ENCODE assay signal across 17 mouse cellular contexts in genomic region chr3:18906210-18906609, GRCm38 (mm10).
DNase-seq lines count a peak whose midpoint lies in the region; ATAC-seq lines count a peak whose summit lies in the region.
"Had no signal": no experiment of that assay in that cellular context is flagged by ENCODE, and none has a peak within 500 bp of the region (broad histone marks: within the 10 kb centered on the region; RNA-seq: fewer than 3 reads in every experiment).

No protein-coding gene starts in this region.

- DNase-seq in layer of hippocampus, adult 11-12 months (ENCODE audit: low spot score), result peak; percentile 7
- DNase-seq in layer of hippocampus, postnatal 36 days, result no peak
- no peak for DNase-seq in midbrain, embryonic 14.5 days
- DNase-seq in left cerebral cortex, adult 9 months (ENCODE audit: low spot score in 2 of 2), result no peak
- no peak for DNase-seq in frontal cortex, postnatal 25 days (ENCODE audit: low spot score in 2 of 2)
- DNase-seq: adrenal gland, adult 2 months; adrenal gland, postnatal 25 days; cerebellum, adult 9-10 months; gastrocnemius, postnatal 14 days; heart, adult 2 months had no signal

- 0 out of 2 replicates have a peak, but pooled peaks have one; percentile 17 for ATAC-seq in midbrain, embryonic 15.5 days (replicated peaks)
- ATAC-seq in midbrain, embryonic 14.5 days (ENCODE audit: low FRiP score, low TSS enrichment), result no peak
- peak; percentile 65 for ATAC-seq in forebrain, embryonic 16.5 days
- ATAC-seq: intestine, embryonic 15.5 days had no signal

- H3K9me3 ChIP-seq in midbrain, embryonic 15.5 days, result no peaks in the 10 kb centered on the region
- H3K9me3 ChIP-seq in midbrain, embryonic 14.5 days (ENCODE audit: control insufficient read depth, low read length), result no peaks in the 10 kb centered on the region
- no peaks in the 10 kb centered on the region for H3K9me3 ChIP-seq in forebrain, embryonic 16.5 days (ENCODE audit: control insufficient read depth, low read length)
- H3K9me3 ChIP-seq: embryonic facial prominence, embryonic 12.5 days; hindbrain, embryonic 10.5 days; intestine, embryonic 15.5 days had no signal

- no peaks in the 10 kb centered on the region for H3K27me3 ChIP-seq in midbrain, embryonic 15.5 days (replicated peaks)
- H3K27me3 ChIP-seq in midbrain, embryonic 14.5 days (ENCODE audit: control insufficient read depth, insufficient read depth, low read length), result no peaks in the 10 kb centered on the region
- no peaks in the 10 kb centered on the region for H3K27me3 ChIP-seq in forebrain, embryonic 16.5 days (replicated peaks; ENCODE audit: control insufficient read depth, insufficient read depth, low read length)
- H3K27me3 ChIP-seq: embryonic facial prominence, embryonic 12.5 days; intestine, embryonic 15.5 days had no signal

- no peaks in the 10 kb centered on the region for H3K36me3 ChIP-seq in midbrain, embryonic 15.5 days (replicated peaks)
- H3K36me3 ChIP-seq in midbrain, embryonic 14.5 days (ENCODE audit: control insufficient read depth, insufficient read depth, low read length), result no peaks in the 10 kb centered on the region
- H3K36me3 ChIP-seq in forebrain, embryonic 16.5 days (ENCODE audit: control insufficient read depth, insufficient read depth), result no peaks in the 10 kb centered on the region
- H3K36me3 ChIP-seq: embryonic facial prominence, embryonic 12.5 days; hindbrain, embryonic 10.5 days; intestine, embryonic 15.5 days had no signal

- no peak overlapping the region for H3K4me2 ChIP-seq in midbrain, embryonic 15.5 days
- H3K4me2 ChIP-seq in midbrain, embryonic 14.5 days (ENCODE audit: low read length), result no peak overlapping the region
- H3K4me2 ChIP-seq in forebrain, embryonic 16.5 days (ENCODE audit: low read length), result no peak overlapping the region
- H3K4me2 ChIP-seq: embryonic facial prominence, embryonic 12.5 days; heart, embryonic 11.5 days; hindbrain, embryonic 14.5 days; intestine, embryonic 15.5 days had no signal

- 55% methylated on average over 5 of the region's 5 CpGs for WGBS in midbrain, embryonic 15.5 days
- 77% methylated on average over 5 of the region's 5 CpGs for WGBS in midbrain, embryonic 14.5 days
- WGBS in forebrain, embryonic 16.5 days, result 33% methylated on average over 5 of the region's 5 CpGs

- H3K9ac ChIP-seq in midbrain, embryonic 15.5 days, result no peak overlapping the region
- H3K9ac ChIP-seq in midbrain, embryonic 14.5 days (replicated peaks; ENCODE audit: low read length), result no peak overlapping the region
- no peak overlapping the region for H3K9ac ChIP-seq in forebrain, embryonic 16.5 days (replicated peaks; ENCODE audit: low read depth, low read length)
- H3K9ac ChIP-seq: embryonic facial prominence, embryonic 12.5 days; hindbrain, embryonic 14.5 days; intestine, embryonic 15.5 days had no signal

- no peak overlapping the region for H3K27ac ChIP-seq in midbrain, embryonic 15.5 days
- no peak overlapping the region for H3K27ac ChIP-seq in midbrain, embryonic 14.5 days (replicated peaks; ENCODE audit: low read depth, low read length)
- peak overlapping the region; percentile 72 for H3K27ac ChIP-seq in forebrain, embryonic 16.5 days (ENCODE audit: low read length)
- H3K27ac ChIP-seq: embryonic facial prominence, embryonic 12.5 days; heart, adult 2 months; hindbrain, embryonic 10.5 days; hindbrain, embryonic 14.5 days; intestine, embryonic 15.5 days had no signal

- no peaks in the 10 kb centered on the region for H3K4me1 ChIP-seq in midbrain, embryonic 15.5 days
- H3K4me1 ChIP-seq in midbrain, embryonic 14.5 days (ENCODE audit: control insufficient read depth, insufficient read depth, low read length), result no peaks in the 10 kb centered on the region
- peaks cover 6% of the 10 kb centered on the region; the same call in 1 of the 2 replicates for H3K4me1 ChIP-seq in forebrain, embryonic 16.5 days (replicated peaks; ENCODE audit: control insufficient read depth, insufficient read depth, low read length)
- H3K4me1 ChIP-seq: embryonic facial prominence, embryonic 12.5 days; hindbrain, embryonic 10.5 days; intestine, embryonic 15.5 days had no signal

- no peak overlapping the region for H3K4me3 ChIP-seq in midbrain, embryonic 15.5 days
- H3K4me3 ChIP-seq in midbrain, embryonic 14.5 days (replicated peaks; ENCODE audit: low read depth, low read length), result no peak overlapping the region
- no peak overlapping the region for H3K4me3 ChIP-seq in forebrain, embryonic 16.5 days (replicated peaks; ENCODE audit: low read length)
- H3K4me3 ChIP-seq: embryonic facial prominence, embryonic 12.5 days; heart, adult 2 months; hindbrain, embryonic 10.5 days; intestine, embryonic 15.5 days had no signal
